Mouse (Mus musculus) ES-Bruce4 (cell line): ENCODE data around the gene Fam168a. TPM values are rescaled to one million over a fixed set of nuclear protein-coding genes. Genes with fewer than 3 reads are reported as not detected.

Source experiments
- H3K27ac ChIP-seq: 2 replicates; pipeline ENCODE4 v1.5.1; 2012; ENCODE audit warnings: low read length, inconsistent platforms; ENCODE audit not compliant: insufficient read depth
- H3K27me3 ChIP-seq: 2 replicates; pipeline ENCODE4 v1.6.1; 2012; ENCODE audit warnings: mild to moderate bottlenecking, low read length, inconsistent platforms; ENCODE audit not compliant: control insufficient read depth, poor library complexity, insufficient read depth, severe bottlenecking
- H3K36me3 ChIP-seq: 2 replicates; pipeline ENCODE4 v1.6.1; 2012; ENCODE audit warnings: inconsistent platforms, mild to moderate bottlenecking, low read length, moderate library complexity; ENCODE audit not compliant: control insufficient read depth, poor library complexity, insufficient read depth, severe bottlenecking
- H3K4me1 ChIP-seq: one replicate; pipeline ENCODE4 v1.8.1; 2011; ENCODE audit warnings: low read length; ENCODE audit not compliant: control insufficient read depth, insufficient read depth
- H3K4me3 ChIP-seq: 2 replicates; pipeline ENCODE4 v1.5.1; 2011; ENCODE audit warnings: low read depth, mild to moderate bottlenecking, low read length
- H3K9ac ChIP-seq: 2 replicates; pipeline ENCODE4 v1.6.1; 2012; ENCODE audit warnings: low read depth, mild to moderate bottlenecking, inconsistent platforms; ENCODE audit not compliant: poor library complexity, severe bottlenecking
- H3K9me3 ChIP-seq: replicated peaks from 2 replicates; pipeline ENCODE4 v1.6.1; 2012; ENCODE audit warnings: mild to moderate bottlenecking, low read length, inconsistent platforms; ENCODE audit not compliant: control insufficient read depth, poor library complexity, insufficient read depth, severe bottlenecking
- CTCF ChIP-seq: IDR thresholded peaks from one replicate; pipeline ENCODE4 v1.8.1; 2011; ENCODE audit warnings: low read depth, low read length
- EP300 ChIP-seq: IDR thresholded peaks from 2 replicates; pipeline ENCODE4 v1.6.1; 2011; ENCODE audit warnings: low read depth, low read length; ENCODE audit not compliant: insufficient read depth
- POLR2A ChIP-seq: IDR thresholded peaks from one replicate; pipeline ENCODE4 v1.8.1; 2011; ENCODE audit warnings: low read length; ENCODE audit not compliant: insufficient read depth
- polyA plus RNA-seq: library from polyadenylated mRNA; stranded (reverse); fragments of >200 nt; gene quantifications from 2 replicates; pipeline ENCODE4 v1.2.4, GENCODE M21; 2011; ENCODE audit warnings: low read depth; ENCODE audit not compliant: missing spikeins, insufficient read depth, insufficient read length

Gene Fam168a
- polyA plus RNA-seq, 1 experiment: 27.4 TPM

- Histone ChIP-seq H3K9ac (no peak overlapping the region), H3K4me1 (no peaks in the 10 kb centered on the region), H3K36me3 (no peaks in the 10 kb centered on the region), H3K27ac (no peak overlapping the region), H3K9me3 (no peaks in the 10 kb centered on the region), H3K27me3 (no peaks in the 10 kb centered on the region), H3K4me3 (no peak overlapping the region)
- TF ChIP-seq POLR2A: no peak
- no peak for TF ChIP-seq CTCF
- no peak for TF ChIP-seq EP300
These were observed 25.3 kb upstream of the Fam168a start for GRCm38 (mm10) chr7:100681132-100681531.

GRCm38 (mm10) chr7:100683241-100683640, 23.2 kb upstream of the Fam168a start:
- Histone ChIP-seq H3K36me3 (no peaks in the 10 kb centered on the region), H3K9ac (no peak overlapping the region), H3K4me3 (no peak overlapping the region), H3K27me3 (no peaks in the 10 kb centered on the region), H3K9me3 (no peaks in the 10 kb centered on the region), H3K27ac (no peak overlapping the region), H3K4me1 (no peaks in the 10 kb centered on the region)
- TF ChIP-seq POLR2A (no peak), CTCF (no peak), EP300 (no peak)

GRCm38 (mm10) chr7:100684081-100684480, 22.4 kb upstream of the Fam168a start:
- H3K27ac ChIP-seq: no peak overlapping the region
- H3K9me3 ChIP-seq: no peaks in the 10 kb centered on the region
- no peaks in the 10 kb centered on the region for H3K27me3 ChIP-seq
- no peaks in the 10 kb centered on the region for H3K36me3 ChIP-seq
- H3K4me1 ChIP-seq: no peaks in the 10 kb centered on the region
- H3K4me3 ChIP-seq: no peak overlapping the region
- no peak overlapping the region for H3K9ac ChIP-seq
- no peak for TF ChIP-seq CTCF
- TF ChIP-seq POLR2A: no peak
- TF ChIP-seq EP300: no peak

GRCm38 (mm10) chr7:100684538-100684937, 21.9 kb upstream of the Fam168a start:
- TF ChIP-seq CTCF (peak; percentile 20), EP300 (no peak)
- Histone ChIP-seq H3K27me3 (no peaks in the 10 kb centered on the region), H3K36me3 (no peaks in the 10 kb centered on the region), H3K4me3 (no peak overlapping the region), H3K9me3 (no peaks in the 10 kb centered on the region), H3K27ac (no peak overlapping the region), H3K4me1 (no peaks in the 10 kb centered on the region), H3K9ac (no peak overlapping the region)

GRCm38 (mm10) chr7:100685061-100686030, 21.1 kb upstream of the Fam168a start:
- Histone ChIP-seq H3K9ac (no peak overlapping the region), H3K9me3 (no peaks in the 10 kb centered on the region), H3K36me3 (no peaks in the 10 kb centered on the region), H3K4me3 (no peak overlapping the region), H3K27me3 (no peaks in the 10 kb centered on the region), H3K4me1 (no peaks in the 10 kb centered on the region), H3K27ac (no peak overlapping the region)
- peak; percentile 96 for TF ChIP-seq CTCF
- no peak for TF ChIP-seq EP300
- no peak for TF ChIP-seq POLR2A

GRCm38 (mm10) chr7:100688471-100688870, 18.0 kb upstream of the Fam168a start:
- TF ChIP-seq EP300: no peak
- TF ChIP-seq POLR2A: no peak
- no peak for TF ChIP-seq CTCF
- Histone ChIP-seq H3K27me3 (no peaks in the 10 kb centered on the region), H3K27ac (no peak overlapping the region), H3K36me3 (no peaks in the 10 kb centered on the region), H3K9me3 (no peaks in the 10 kb centered on the region), H3K9ac (no peak overlapping the region), H3K4me3 (no peak overlapping the region), H3K4me1 (no peaks in the 10 kb centered on the region)
